Mouse (Mus musculus) C2C12 (cell line): ENCODE results near the gene Prkg2.

Experiments
- CTCF ChIP-seq: IDR thresholded peaks from one replicate; pipeline ENCODE4 v1.5.1; 2011; ENCODE audit not compliant: control insufficient read depth, insufficient read depth, insufficient read length
- USF1 ChIP-seq: IDR thresholded peaks from one replicate; pipeline ENCODE4 v1.6.1; 2011; ENCODE audit warnings: low read depth, mild to moderate bottlenecking, control low read depth, moderate library complexity

DNA sequence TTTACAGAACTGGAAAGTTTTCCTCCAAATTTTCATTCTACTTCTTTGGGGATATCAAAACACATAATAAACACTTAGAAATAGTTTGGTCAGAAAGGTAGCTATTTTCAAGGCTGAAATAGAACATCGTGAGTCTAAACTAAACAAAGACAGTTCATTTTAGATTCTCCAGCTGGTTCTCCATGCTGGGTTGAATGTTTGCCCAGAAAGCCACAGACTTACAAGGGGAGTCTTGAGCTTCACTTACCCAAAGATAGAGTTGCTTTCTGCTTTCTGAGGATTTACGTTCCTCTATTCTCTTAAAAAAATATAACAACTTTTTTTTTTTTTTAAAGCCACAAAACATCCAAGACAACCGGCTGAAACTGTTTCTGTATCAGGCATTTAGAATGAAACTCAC lies 142.9 kb downstream of the Prkg2 start:
- no peak for TF ChIP-seq CTCF
- TF ChIP-seq USF1 = no peak
